Mouse (Mus musculus): ENCODE data around the gene Olfr1095. TPM values are rescaled to one million over a fixed set of nuclear protein-coding genes. Genes with fewer than 3 reads are reported as not detected.

Olfr1095 gene
- polyA plus RNA-seq (2016; fragmentation: Nextera tagmentation; extraction: Ambion mirVana), result not detected in 2 replicates

DNA sequence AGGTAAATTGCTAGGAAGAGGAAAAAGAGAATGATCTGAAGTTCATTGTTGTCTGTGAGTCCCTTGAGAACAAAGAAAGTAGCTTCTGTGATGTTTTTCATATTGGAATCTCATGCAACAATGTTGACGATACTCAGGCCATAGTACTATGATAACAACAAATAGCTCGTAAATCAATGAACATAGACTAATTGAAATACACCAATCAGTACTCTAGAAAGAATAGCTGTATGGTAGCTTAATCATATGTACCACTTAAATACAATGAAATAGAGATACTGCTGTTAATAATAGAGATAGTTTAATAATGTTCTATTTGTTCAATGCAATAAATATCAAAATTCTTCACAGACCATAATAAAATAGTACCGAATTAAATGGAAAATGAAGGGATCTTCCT is at the start of gene Olfr1095:
Gene Olfr1095, minus strand, starts transcription at position 101 of the 400 bp plus-strand sequence.
- Histone ChIP-seq H3K9me3 (no peaks in the 10 kb centered on the region), H3K27me3 (no peaks in the 10 kb centered on the region), H3K36me3 (no peaks in the 10 kb centered on the region), H3K4me2 (no peak within 1 kb of the TSS), H3K4me3 (replicated peaks) (no peak within 1 kb of the TSS), H3K27ac (no peak within 1 kb of the TSS), H3K4me1 (replicated peaks) (no peaks in the 10 kb centered on the region), H3K9ac (replicated peaks) (no peak within 1 kb of the TSS)
- 92% methylated on average over 3 of the region's 3 CpGs for WGBS
- ATAC-seq (ENCODE audit: insufficient number of reproducible peaks, insufficient read depth, low FRiP score, low TSS enrichment, low read depth), result no peak

DNA sequence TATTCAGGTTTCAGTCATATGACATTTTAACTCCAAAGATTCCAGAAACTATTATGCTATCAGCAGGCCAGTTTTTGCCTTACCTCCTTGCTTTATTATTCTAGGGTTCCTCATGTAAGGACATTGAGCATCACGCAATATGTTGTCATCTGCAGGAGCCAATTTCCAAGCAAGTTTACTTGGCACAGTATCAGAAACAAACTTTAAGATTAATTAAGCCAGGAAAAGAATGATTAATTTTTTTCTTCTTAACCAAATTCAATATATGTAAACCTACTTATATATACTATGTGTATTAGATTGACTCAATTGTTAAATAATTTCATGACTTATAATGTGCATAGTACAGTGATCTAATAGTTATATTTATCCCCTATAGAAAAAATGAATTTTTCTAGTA is 40.6 kb upstream of the Olfr1095 start, which contains the start of gene Olfr1097:
Gene Olfr1097, minus strand, starts transcription at position 101 of the 400 bp plus-strand sequence.
- ATAC-seq (ENCODE audit: insufficient number of reproducible peaks, insufficient read depth, low FRiP score, low TSS enrichment, low read depth), result no peak
- 94% methylated on average over 1 of the region's 1 CpGs for WGBS
- Histone ChIP-seq H3K9me3 (no peaks in the 10 kb centered on the region), H3K4me3 (replicated peaks) (no peak within 1 kb of the TSS), H3K4me2 (no peak within 1 kb of the TSS), H3K27ac (no peak within 1 kb of the TSS), H3K4me1 (replicated peaks) (no peaks in the 10 kb centered on the region), H3K27me3 (no peaks in the 10 kb centered on the region), H3K36me3 (no peaks in the 10 kb centered on the region), H3K9ac (replicated peaks) (no peak within 1 kb of the TSS)

DNA sequence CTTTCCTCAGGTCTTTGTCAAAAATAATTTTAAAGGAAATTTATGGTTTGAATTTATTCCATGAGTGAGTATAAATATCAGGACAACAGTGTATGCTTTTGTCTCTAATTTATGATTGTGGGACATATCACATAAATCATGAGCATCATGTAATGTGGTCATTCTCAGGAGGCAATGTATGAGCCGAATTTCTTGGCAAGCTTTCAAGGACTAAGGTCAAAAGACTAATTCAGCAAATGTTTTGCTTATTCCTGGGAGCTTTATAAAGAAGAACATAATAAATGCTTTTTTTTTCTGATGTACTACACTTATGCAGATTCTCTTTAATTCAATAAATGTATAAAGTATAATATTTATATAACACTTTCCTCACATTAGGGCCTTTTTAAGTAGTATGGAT is 23.2 kb upstream of the Olfr1095 start, which contains the start of gene Gm13723:
Gene Gm13723, minus strand, starts transcription at position 101 of the 400 bp plus-strand sequence.
- Histone ChIP-seq H3K4me3 (replicated peaks) (no peak within 1 kb of the TSS), H3K27me3 (no peaks in the 10 kb centered on the region), H3K27ac (no peak within 1 kb of the TSS), H3K4me2 (no peak within 1 kb of the TSS), H3K9me3 (no peaks in the 10 kb centered on the region), H3K9ac (replicated peaks) (no peak within 1 kb of the TSS), H3K4me1 (replicated peaks) (no peaks in the 10 kb centered on the region), H3K36me3 (no peaks in the 10 kb centered on the region)
- WGBS, result 74% methylated on average over 1 of the region's 1 CpGs
- ATAC-seq (ENCODE audit: insufficient number of reproducible peaks, insufficient read depth, low FRiP score, low TSS enrichment, low read depth), result no peak

GRCm38 (mm10) chr2:86824363-86824762 is 27.1 kb downstream of the Olfr1095 start, which contains the start of gene Olfr1094:
TSS of gene Olfr1094 (plus strand) at chr2:86824663.
- H3K4me2 ChIP-seq, result no peak within 1 kb of the TSS
- H3K36me3 ChIP-seq, result no peaks in the 10 kb centered on the region
- no peaks in the 10 kb centered on the region for H3K4me1 ChIP-seq (replicated peaks)
- H3K9me3 ChIP-seq, result no peaks in the 10 kb centered on the region; the same call in 1 of the 2 replicates
- no peak within 1 kb of the TSS for H3K4me3 ChIP-seq (replicated peaks)
- H3K27ac ChIP-seq, result no peak within 1 kb of the TSS
- ATAC-seq (ENCODE audit: insufficient number of reproducible peaks, insufficient read depth, low FRiP score, low TSS enrichment, low read depth), result no peak
- no peak within 1 kb of the TSS for H3K9ac ChIP-seq (replicated peaks)
- no peaks in the 10 kb centered on the region for H3K27me3 ChIP-seq

GRCm38 (mm10) chr2:86809918-86810317 is 41.6 kb downstream of the Olfr1095 start, which contains the start of gene Olfr141:
TSS of gene Olfr141 (minus strand) at chr2:86810018.
- H3K4me1 ChIP-seq (replicated peaks), result no peaks in the 10 kb centered on the region
- no peaks in the 10 kb centered on the region for H3K27me3 ChIP-seq
- no peak within 1 kb of the TSS for H3K4me3 ChIP-seq (replicated peaks)
- no peak within 1 kb of the TSS for H3K9ac ChIP-seq (replicated peaks)
- H3K36me3 ChIP-seq, result no peaks in the 10 kb centered on the region
- H3K4me2 ChIP-seq, result no peak within 1 kb of the TSS
- H3K9me3 ChIP-seq, result no peaks in the 10 kb centered on the region
- H3K27ac ChIP-seq, result no peak within 1 kb of the TSS
- no peak for ATAC-seq (ENCODE audit: insufficient number of reproducible peaks, insufficient read depth, low FRiP score, low TSS enrichment, low read depth)

Other genes with a start within 250 kb of the Olfr1095 start
- not detected in 2 replicates for gene Olfr1084, start 212.0 kb downstream of the Olfr1095 start, polyA plus RNA-seq (2016; fragmentation: Nextera tagmentation; extraction: Ambion mirVana)
- gene Olfr1085, start 189.7 kb downstream of the Olfr1095 start, polyA plus RNA-seq (2016; fragmentation: Nextera tagmentation; extraction: Ambion mirVana), result not detected in 2 replicates
- not detected in 2 replicates for gene Olfr1086, start 171.6 kb downstream of the Olfr1095 start, polyA plus RNA-seq (2016; fragmentation: Nextera tagmentation; extraction: Ambion mirVana)
- not detected in 2 replicates for gene Olfr1087, start 153.3 kb downstream of the Olfr1095 start, polyA plus RNA-seq (2016; fragmentation: Nextera tagmentation; extraction: Ambion mirVana)
- gene Olfr1089, start 118.0 kb downstream of the Olfr1095 start, polyA plus RNA-seq (2016; fragmentation: Nextera tagmentation; extraction: Ambion mirVana), result not detected in 2 replicates
- gene Olfr1090, start 92.7 kb downstream of the Olfr1095 start, polyA plus RNA-seq (2016; fragmentation: Nextera tagmentation; extraction: Ambion mirVana), result not detected in 2 replicates
- not detected in 2 replicates for gene Olfr1093, start 69.2 kb downstream of the Olfr1095 start, polyA plus RNA-seq (2016; fragmentation: Nextera tagmentation; extraction: Ambion mirVana)
- gene Olfr141, start 41.7 kb downstream of the Olfr1095 start, polyA plus RNA-seq (2016; fragmentation: Nextera tagmentation; extraction: Ambion mirVana), result not detected in 2 replicates
- gene Olfr1094, start 27.0 kb downstream of the Olfr1095 start, polyA plus RNA-seq (2016; fragmentation: Nextera tagmentation; extraction: Ambion mirVana), result not detected in 2 replicates
- not detected in 2 replicates for gene Gm13723, start 23.1 kb upstream of the Olfr1095 start, polyA plus RNA-seq (2016; fragmentation: Nextera tagmentation; extraction: Ambion mirVana)
- not detected in 2 replicates for gene Olfr1097, start 40.5 kb upstream of the Olfr1095 start, polyA plus RNA-seq (2016; fragmentation: Nextera tagmentation; extraction: Ambion mirVana)
- gene Olfr1098, start 72.8 kb upstream of the Olfr1095 start, polyA plus RNA-seq (2016; fragmentation: Nextera tagmentation; extraction: Ambion mirVana), result not detected in 2 replicates
- gene Olfr1099, start 109.0 kb upstream of the Olfr1095 start, polyA plus RNA-seq (2016; fragmentation: Nextera tagmentation; extraction: Ambion mirVana), result not detected in 2 replicates
- gene Olfr1100, start 128.3 kb upstream of the Olfr1095 start, polyA plus RNA-seq (2016; fragmentation: Nextera tagmentation; extraction: Ambion mirVana), result not detected in 2 replicates
- gene Olfr1101, start 139.5 kb upstream of the Olfr1095 start, polyA plus RNA-seq (2016; fragmentation: Nextera tagmentation; extraction: Ambion mirVana), result not detected in 2 replicates
- not detected in 2 replicates for gene Olfr1102, start 146.7 kb upstream of the Olfr1095 start, polyA plus RNA-seq (2016; fragmentation: Nextera tagmentation; extraction: Ambion mirVana)
- not detected in 2 replicates for gene Olfr1104, start 175.4 kb upstream of the Olfr1095 start, polyA plus RNA-seq (2016; fragmentation: Nextera tagmentation; extraction: Ambion mirVana)
- gene Olfr1105, start 184.8 kb upstream of the Olfr1095 start, polyA plus RNA-seq (2016; fragmentation: Nextera tagmentation; extraction: Ambion mirVana), result not detected in 2 replicates
- not detected in 2 replicates for gene Olfr1106, start 200.6 kb upstream of the Olfr1095 start, polyA plus RNA-seq (2016; fragmentation: Nextera tagmentation; extraction: Ambion mirVana)
- not detected in 2 replicates for gene Olfr1107, start 224.1 kb upstream of the Olfr1095 start, polyA plus RNA-seq (2016; fragmentation: Nextera tagmentation; extraction: Ambion mirVana)
- not detected in 2 replicates for gene Olfr1109, start 244.3 kb upstream of the Olfr1095 start, polyA plus RNA-seq (2016; fragmentation: Nextera tagmentation; extraction: Ambion mirVana)